Mouse (Mus musculus) thymus, adult 18-20 months (tissue): ENCODE data around the gene Fgfr2.

ENCODE experiments used
- DNase-seq, 2 experiments: peaks; one replicate each; pipeline ENCODE4 v3.0.0; 2022; ENCODE audit warnings: mixed read lengths in 2 of 2

Gene Fgfr2

DNA sequence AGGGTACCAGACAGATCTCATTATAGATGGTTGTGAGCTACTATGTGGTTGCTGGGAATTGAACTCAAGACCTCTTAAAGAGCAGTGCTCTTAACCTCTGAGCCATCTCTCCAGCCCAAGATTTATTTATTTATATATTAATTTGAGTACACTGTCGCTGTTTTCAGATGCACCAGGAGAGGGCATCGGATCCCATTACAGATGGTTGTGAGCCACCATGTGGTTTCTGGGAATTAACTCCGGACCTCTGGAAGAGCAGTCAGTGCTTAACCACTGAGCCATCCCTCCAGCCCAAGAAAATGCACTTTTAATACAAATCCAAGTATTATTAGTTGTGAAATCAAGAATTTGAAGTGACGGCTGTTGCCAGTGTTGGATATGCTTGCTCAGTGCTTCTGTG is 2224.8 kb downstream of the Fgfr2 start:
- no peak for DNase-seq

DNA sequence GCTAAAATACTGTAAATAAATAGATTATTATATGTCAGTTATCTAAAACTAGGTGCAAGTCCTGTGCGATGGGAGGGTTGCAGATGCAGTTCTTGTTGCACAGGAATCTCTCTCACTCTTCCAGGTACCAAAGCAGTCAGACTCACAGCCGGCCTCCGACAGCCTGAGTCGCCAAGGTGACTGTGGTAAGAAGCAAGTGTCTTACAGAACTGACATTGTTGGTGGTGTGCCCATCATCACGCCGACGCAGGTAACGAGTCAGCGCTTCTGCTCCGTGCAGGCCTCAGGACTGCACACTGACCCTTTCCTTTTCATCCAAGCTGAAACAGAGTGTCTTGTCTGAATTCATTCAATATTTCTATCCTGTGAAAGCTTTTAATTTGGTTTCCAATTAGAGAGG is 2225.9 kb downstream of the Fgfr2 start:
- DNase-seq = no peak

DNA sequence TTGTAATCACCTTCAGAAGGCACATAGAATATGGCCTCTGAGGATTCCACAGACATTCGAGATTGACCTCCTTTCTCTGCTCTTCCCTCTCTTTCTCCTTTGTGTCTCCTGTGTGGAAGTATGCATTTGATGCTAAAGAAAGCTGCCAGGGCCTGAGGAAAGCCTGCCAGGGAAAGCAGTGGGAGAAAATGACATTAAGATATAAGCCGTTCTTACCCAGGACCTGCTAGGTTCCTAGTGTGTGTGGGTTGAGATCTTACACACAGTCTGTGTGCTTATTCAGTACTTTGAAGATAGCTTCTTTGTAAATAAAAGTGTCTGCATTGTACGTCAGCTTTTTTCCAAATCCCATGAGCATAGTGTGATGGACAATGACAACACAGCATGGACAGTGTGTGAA is 2227.1 kb downstream of the Fgfr2 start:
- no peak for DNase-seq

DNA sequence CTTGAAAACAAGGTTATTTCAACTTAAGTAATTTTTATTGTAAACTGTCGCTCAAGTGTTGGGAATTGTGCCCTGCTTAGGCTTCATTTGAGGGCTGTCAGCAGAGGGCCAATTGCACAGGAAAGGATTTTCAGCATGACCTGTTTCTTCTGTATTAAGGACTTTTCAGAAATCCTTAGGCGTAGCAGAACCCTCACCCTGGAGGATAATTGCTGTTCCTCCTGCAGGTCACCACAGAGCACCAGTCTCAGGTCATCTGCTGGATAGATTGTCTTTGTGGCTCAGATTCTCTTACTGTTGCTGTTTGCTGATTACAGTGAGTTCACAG is 2227.6 kb downstream of the Fgfr2 start:
- no peak for DNase-seq

DNA sequence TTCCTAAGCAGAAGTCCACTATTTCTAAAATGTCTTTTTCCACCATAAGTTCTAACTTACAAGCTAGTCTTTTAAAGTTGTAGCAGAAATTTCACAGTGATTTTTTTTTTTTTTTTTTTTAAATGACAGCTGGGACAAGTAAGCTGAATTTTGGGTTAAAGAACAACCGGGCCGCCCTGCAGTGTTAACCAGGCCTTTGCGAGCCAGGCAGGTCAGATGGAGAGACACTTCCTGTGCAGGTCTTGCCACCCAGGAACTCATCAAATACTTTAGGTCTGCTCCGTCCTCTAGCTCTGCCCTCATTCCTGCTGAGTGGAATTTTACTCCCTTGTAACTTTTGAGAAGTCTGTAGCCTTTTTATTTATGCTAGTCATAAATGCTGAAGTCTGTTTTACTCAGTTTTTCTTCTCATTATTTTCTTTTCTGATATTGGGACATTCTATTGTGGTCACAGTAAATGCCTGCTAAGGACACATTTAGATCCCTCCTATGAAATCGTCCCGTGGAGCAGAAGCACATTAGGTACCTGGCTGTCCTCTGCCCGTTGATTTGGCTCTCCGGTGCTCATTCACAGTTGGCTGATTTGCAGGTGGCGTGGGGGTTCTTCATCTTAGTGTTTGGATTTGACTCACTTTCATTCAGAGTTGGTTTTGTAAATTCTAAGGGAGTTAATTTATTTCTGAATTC is 2228.1 kb downstream of the Fgfr2 start:
- no peak for DNase-seq

DNA sequence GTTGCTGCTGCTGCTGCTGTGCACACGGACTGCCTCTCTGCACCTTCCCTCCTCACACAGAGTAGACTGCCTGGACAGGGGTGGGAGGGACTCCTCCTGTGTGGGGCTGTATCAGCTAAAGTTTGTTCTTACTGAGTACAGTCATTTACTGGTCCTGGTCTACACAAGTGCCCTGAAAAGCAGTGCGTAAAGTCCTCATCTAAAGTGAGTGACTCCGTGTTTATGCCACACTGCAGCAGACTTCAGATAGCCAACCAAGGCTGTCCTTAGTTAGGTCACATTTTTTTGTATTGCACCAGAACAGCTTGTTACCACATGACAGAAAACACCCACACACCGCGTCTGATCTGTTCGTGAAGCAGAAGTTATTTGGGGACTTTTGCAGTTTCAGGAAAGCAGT is 2230.2 kb downstream of the Fgfr2 start:
- peak in 1 of 2 experiments; percentile 31 for DNase-seq

DNA sequence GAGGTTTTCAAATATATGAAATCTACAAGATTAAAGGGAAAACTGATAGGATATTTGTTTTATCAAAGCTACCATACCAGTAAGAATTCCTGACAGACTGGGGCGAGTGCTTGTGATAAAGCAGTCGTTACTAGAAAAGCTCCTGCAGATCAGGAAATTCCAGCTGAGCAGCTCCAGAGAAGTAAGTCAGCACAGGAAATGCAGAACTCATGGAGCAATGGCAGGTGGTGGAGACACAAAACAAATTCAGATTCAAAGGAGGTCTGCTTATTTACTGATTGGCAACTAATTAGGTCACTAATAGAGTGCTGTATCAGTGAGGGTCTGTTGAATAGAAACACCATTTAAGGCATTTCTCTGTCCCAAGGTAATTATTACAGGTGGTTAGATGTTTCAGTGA is 2232.3 kb downstream of the Fgfr2 start:
- DNase-seq = no peak

DNA sequence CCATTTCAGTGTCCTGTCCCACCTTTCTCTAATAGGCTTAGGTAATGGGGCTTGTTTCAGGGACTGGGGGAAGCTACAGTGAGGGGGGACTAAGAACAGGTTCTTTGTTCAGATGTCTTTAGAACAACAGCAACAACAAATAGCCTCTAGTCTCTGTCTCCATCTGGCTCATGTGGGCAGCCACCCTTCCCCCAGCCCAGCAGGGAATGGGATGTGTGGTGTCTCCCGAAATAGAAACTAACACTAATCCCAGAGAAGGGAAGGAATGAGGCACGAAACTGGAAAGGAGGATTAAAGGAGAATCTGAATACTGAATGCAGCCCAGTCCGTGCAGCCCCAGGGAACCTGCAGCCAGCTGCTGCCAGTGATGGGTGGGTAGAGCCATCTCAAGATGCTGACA is 2235.2 kb downstream of the Fgfr2 start:
- no peak for DNase-seq

DNA sequence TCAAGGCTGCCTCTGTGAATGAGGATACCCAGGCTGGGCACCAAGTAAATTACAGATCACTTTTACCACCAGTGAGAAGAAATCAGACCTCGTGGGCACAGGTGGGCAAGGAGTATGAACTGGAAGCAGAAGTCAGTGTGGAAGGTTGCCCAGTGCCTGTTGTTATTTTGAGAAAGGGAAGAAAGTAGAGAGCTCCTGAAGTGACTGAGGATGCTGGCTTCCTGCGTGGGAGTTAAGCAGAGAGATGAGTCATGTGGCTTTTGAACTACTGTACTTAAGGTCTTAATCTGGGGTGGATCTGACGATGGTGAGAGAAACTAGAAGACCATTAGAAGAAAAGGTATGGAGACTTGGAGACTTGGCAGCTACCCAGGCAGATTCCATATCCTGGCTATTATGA is 2236.9 kb downstream of the Fgfr2 start:
- no peak for DNase-seq

DNA sequence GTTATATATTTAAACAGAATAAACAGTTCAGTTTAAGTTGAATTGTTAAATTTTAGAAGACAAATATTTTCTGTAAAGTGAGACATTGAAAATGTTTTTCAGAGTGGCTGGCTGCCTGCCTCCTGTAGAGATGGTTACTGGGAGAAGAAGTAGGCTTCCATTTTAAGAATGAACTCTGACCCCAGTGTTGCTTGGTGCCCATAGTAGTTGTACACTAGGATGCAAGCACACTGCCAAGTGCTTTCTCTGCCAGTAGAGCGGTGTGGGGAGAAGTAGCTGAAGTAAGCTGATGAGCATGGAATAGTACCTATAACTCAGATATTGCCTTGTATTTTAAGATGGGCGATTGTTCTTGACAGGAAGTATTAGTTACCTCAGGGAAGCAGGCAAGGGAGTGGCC is 2239.0 kb downstream of the Fgfr2 start:
- DNase-seq = no peak

DNA sequence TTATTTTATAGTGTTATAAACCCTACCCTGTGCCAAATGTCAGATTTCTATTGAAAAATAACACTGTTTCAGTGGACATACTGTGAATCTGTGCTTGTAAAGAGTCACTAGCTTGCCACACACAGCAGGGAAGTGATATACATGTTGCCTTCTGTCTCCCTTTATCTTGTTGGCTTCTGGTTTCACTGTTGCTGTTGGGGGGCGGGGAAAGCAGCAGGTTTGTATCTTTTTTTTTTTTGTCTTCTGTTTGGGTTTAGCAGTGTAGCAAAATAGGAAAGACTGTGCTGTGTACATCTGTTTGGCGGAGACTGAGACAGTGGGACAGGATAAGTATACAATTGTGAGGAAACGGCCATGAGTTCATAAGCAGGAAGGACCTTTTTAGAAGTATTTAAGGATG is 2255.9 kb downstream of the Fgfr2 start:
- no peak for DNase-seq

DNA sequence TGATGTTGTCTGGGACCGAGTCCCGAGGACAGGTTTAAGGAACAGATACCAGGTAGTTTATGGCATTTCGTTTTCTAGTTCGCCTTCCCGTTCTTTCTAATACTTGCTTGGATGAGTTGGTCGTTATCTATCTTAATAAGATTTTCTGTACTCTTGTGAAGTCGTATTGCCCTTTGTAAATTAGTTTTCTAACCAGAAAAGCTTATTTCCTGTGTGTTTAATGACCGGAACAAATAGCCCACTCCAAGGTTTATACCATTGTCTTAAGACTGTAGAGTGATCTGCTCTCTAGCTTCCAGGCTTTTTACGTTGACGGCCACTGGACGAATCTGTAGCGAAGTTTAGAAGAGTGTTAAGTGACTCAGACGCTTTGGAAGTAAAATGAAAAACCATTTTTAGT is 2256.5 kb downstream of the Fgfr2 start:
- no peak for DNase-seq

DNA sequence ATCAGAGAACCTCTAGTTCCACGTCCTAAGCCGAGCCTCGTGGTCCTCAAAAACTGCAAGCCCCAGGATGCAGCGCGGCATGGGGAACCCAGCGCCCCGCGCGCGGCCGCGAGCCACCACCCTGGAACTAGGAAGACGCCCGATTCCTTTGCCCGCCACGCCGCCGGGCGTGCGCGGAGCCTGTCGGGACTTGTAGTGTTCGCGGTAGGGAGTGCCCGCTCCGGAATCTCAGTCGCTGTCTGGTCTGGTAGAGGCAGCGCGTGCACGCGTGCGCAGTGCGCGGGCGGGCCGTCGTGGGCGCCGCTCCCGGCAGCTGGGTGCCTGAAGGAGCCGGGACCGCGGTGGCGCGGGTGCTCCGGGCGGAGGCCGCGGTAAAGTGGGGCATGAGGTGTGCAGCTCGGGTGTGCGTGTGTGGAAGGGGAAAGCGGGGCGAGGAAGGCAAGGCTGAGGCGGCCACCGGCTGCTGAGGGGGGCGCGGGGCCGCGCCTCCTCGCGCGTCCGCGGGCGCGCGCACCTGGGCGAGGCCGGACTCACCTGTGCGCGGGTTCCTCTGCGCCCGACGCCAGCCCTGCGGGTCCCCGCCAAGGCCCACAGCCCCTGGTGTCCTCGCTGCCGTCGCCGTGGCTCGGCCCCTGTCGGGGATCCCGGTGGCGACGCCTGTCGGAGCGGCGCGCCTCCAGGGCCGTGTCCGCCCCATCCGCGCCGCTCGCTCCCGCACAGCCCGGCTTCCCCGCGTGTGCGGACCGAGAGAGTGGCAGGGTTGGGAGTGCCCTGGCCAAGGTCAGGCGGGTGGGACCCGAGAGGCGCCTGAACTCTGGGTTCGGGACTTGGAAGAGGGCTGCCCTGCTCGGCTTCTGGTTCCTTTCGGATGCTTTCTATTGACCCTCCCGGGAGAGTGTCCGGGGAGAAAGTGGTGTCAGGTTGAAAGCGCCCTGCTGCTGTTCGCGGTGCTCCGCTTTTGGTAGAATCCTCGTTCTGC is 2257.2 kb downstream of the Fgfr2 start, which contains the start of gene Plekha1:
Gene Plekha1 (plus strand): TSS at position 144 of the 979 bp plus-strand sequence.
- peak; percentile 97 for DNase-seq

DNA sequence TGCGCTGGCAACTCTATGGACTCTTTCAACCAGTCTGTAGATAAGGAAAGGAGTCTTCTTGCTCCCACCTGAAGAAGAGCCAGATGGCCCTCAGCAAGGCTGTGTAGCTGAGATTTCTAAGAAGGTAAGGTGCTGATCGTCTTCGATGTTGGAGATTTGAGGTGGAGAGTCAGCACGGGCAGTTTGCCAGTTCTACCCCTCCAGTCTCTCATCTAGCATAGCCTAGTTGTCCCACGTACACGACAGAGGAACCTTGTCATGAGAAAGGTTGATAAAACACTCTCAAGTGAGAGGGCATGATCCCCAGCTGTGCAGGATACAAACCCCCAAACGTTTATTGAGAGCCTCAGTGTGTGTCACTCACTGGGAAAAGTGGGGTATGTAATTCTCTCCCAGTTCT is 2258.4 kb downstream of the Fgfr2 start:
- DNase-seq = no peak

DNA sequence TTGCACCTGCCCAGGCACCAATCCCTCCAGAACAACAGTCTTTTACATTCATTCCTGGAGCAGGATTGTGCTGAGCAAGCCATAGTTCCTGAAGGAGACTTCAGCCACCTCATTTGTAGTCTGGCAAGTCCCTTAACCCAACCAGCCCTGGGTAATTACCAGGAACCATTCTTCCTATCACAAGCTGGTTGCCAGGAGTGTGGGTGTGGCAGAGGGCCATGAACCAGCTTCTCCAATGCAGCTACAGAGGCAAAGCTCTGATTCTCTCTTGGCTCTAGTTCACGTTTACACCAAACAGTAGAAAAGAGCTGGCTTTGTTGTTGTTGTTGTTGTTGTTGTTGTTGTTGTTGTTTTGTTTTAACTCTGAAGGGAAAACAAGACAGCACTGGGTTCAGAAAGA is 2260.6 kb downstream of the Fgfr2 start:
- no peak for DNase-seq

DNA sequence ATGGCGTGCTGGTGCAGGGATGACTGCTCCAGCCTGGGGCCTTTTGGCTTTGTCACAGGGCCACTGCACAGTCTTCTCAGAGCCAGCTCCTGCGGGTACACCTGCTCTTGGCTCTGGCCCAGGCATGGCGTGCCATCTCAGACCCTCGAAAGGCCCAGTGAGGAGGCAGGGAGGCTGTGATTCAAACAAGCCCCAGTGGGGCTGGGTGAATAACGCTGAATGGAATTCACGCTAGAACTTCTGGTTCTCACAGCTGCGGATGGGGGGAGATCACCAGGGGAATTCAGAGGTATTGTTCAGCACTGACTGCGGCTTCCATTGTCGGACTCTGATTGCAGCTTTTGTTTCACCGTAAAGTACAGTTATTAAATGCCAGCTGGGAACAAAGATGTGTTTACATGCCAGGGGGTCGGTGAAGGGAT is 2262.4 kb downstream of the Fgfr2 start:
- no peak for DNase-seq

DNA sequence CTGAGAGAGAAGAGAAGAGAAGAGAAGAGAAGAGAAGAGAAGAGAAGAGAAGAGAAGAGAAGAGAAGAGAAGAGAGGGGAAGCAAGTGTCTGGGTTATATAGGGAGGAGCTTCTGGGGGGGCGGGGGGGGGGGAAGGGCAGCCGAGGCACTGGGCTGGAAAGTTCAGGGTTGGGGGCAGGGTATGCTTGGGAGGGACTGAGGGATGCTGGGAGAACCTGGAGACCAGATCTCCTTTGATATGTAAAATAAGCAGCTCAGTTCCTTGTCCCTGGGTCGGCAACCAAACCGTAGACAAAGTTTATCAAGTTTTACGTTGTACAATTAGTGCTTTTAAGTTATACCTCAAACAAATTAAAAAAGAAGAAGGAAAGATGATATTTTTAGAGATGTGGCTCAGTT is 2263.2 kb downstream of the Fgfr2 start:
- DNase-seq = no peak

DNA sequence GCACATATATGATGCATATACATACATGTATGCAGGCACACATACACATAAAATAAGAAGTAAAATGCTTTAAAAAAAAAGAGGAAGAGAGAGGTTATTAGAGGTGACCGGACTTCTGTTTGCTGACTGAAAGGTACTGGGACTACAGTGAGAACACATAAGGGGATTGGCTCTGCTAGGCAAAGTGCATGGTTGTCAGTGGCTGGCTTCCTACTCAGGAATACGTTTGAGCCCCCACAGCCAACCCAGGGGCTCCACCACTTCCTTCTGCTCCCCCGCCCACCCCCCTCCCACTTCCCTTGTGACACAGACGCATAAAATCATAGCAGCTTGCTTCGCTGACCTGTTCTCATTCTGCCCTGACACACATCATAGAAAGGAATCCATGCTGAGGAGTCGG is 2265.2 kb downstream of the Fgfr2 start:
- DNase-seq = no peak

DNA sequence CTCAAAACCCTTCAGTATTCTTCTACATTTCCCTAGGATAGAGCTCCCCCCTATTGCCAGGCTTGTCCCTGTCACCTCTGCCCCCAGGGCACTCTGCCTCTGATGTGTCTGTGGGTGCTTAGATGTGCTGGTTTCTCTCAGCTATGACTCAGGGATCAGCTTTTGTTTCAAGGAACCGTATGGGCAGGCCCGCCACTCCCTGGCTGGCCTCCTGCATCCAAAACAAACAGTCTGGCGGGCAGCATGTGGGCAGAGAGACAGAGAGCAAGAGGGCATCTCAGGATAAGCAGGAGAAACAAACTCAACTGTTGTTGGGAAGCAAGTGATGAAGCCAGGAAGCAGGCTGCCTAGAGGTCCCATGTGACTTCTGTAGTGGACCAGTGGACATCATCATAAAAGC is 2267.5 kb downstream of the Fgfr2 start:
- DNase-seq = no peak

DNA sequence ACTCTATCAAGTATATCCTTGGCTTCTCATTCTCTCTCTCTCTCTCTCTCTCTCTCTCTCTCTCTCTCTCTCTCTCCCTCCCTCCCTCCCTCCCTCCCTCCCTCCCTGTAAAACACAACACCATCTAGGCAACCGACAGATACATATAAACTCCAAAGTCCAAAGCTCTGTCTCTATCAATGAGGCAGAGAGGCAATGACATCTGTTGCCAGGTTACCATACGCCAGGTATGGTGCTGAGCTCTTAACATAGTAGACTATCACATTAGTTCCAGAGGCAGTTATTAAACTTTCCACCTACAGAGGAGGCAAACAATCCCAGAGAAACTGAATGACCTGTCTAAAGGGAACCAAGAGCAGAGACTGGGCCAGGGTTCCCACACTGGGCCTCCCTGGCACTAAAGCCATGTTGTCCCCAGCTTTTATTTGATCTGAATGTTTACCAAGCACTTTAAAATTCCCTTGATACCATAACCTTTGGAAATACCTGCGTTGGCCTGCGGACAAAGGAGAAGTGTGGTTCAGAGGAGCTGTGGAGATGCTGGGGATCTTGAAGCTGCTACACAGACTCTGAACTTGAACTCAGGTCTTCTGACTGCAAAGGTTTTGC is 2268.4 kb downstream of the Fgfr2 start:
- DNase-seq = no peak

DNA sequence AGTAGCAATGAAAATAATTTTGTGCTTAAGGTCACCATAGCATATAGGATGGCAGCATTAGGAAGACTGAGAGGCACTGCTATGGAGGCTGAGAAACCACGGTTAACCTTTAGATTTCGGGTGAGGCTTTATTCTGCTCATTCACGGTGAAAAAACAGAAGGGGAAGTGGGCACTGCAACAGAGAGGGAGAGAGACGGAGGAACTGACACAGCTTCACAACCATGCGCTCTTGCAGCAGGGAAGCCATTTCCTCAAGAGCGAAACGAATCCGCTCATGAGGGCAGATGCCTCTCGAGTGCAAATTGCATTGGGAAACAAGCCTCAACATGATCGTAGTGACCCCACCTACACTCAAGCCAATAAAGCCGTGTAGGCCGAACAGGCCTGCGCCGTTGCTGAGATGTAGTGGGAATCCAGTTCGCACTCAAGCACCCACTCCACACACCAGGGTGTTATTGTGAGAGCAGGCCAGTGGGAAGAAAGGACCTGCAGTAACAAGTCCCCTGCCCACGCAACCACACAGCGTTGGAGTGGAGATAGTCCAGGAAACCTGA is 2275.9 kb downstream of the Fgfr2 start:
- no peak for DNase-seq

DNA sequence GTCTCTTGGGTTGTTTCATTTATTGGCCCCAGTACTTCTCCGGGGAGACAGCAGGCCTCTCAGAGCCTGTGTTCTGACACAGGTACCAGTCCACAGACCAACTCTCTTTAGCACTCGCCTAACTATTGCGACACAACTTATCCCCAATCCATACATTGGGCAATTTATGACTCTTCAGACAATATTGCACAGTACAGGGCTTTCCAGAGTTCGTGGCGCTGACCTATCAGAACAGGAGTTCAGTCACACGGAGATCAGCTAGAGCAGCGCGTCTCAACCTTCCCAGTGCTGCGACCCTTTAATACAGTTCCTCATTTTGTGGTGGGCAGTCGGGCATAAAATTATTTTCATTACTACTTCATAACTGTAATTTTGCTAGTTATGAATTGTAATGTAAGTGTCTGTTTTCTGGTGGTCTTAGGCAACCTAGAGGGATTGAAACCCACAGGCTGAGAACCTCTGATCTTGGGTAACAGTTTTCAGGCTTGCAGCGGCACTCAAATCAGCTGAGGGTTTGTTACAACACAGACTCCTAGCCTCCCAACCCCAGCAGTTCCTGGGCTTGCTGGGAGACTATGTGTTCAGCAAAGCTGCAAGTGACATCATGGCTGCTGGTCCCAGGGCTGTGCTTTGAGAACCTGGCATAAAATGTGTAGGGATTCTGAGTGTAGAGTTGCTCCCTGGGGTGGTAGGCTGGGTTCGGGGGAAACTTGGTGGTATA is 2283.6 kb downstream of the Fgfr2 start:
- no peak for DNase-seq

DNA sequence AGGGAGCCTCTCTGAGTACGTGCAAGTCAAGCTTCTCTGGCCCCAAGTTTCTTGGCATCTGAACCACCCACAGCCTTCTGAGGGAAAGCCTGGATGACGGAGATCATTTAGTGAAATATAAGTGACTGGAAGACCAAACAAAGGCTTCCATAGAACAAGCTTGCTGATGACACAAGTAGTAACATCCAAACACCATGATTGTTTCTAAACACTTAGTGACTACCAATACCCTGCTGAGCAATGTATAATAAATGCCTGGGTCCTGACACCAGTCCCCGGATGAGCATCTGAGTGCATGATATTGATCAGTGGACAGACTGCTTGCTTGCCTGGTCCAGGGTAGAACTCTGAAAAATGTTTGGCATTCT is 2284.5 kb downstream of the Fgfr2 start:
- DNase-seq = no peak
